Mouse (Mus musculus) E14TG2a.4 (cell line): ENCODE measurements around the gene Eif3l.

Experiments
- CTCF ChIP-seq: conservative IDR thresholded peaks from 2 replicates; pipeline ENCODE4 v1.5.1; 2014; ENCODE audit warnings: low read length
- NANOG ChIP-seq: IDR thresholded peaks from 2 replicates; pipeline ENCODE4 v1.6.1; 2014; ENCODE audit warnings: borderline replicate concordance, low read length, mixed read lengths
- POU5F1 ChIP-seq: IDR thresholded peaks from 2 replicates; pipeline ENCODE4 v1.6.1; 2014; ENCODE audit warnings: low read length, borderline replicate concordance

DNA sequence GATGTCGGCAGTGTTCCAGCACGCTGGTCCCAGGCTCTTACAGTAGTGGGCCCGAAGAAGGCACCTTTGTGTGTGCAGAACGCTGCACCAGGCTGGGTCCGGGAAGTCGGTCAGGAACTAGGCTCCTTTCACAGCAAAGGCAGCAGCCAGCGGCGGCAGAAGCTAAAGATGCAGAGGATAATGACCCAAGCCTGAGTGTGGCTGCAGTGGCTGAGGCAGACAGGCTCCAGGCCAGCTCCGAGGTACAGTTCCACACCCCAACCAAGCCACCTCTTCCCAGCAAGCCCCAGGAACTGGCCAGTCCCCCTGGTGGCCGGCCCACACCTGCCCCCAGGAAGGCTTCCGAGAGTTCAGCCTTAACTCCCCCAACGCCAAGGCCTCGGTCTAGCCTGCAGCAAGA lies 47.6 kb downstream of the Eif3l start:
- TF ChIP-seq CTCF (no peak), NANOG (no peak), POU5F1 (no peak)
